Mouse (Mus musculus) ES-E14 (cell line): ENCODE data around the gene Tmem117. TPM values are rescaled to one million over a fixed set of nuclear protein-coding genes. Genes with fewer than 3 reads are reported as not detected.

Experiments
- DNase-seq: peaks from one replicate; pipeline ENCODE4 v3.0.0-alpha.2; 2013; ENCODE audit warnings: low read depth, low spot score
- H3K27ac ChIP-seq: 2 replicates; pipeline ENCODE4 v1.5.1; 2012; ENCODE audit warnings: low read depth, mild to moderate bottlenecking, low read length, moderate library complexity, mixed read lengths; ENCODE audit not compliant: poor library complexity, insufficient read depth, severe bottlenecking
- H3K36me3 ChIP-seq: 2 replicates; pipeline ENCODE4 v1.6.1; 2012; ENCODE audit warnings: mild to moderate bottlenecking, low read length, moderate library complexity, mixed read lengths; ENCODE audit not compliant: control insufficient read depth, poor library complexity, insufficient read depth, severe bottlenecking
- H3K4me1 ChIP-seq, 2 experiments: fragments of 150-350 bp in 1 of 2; sonication (generic) in 1 of 2; 2 replicates each; pipeline ENCODE4 v1.6.1; 2012; ENCODE audit warnings: low read length in 2 of 2, mild to moderate bottlenecking in 1 of 2, mixed read lengths in 1 of 2; ENCODE audit not compliant: control insufficient read depth in 2 of 2, insufficient read depth in 2 of 2, poor library complexity in 1 of 2
- H3K4me3 ChIP-seq, 2 experiments: fragments of 150-350 bp in 1 of 2; sonication (generic) in 1 of 2; 2 replicates each; pipeline ENCODE4 v1.5.1; 2012; ENCODE audit warnings: low read length in 2 of 2, low read depth in 1 of 2, mild to moderate bottlenecking in 1 of 2, mixed read lengths in 1 of 2; ENCODE audit not compliant: insufficient read depth in 1 of 2, poor library complexity in 1 of 2, severe bottlenecking in 1 of 2
- H3K9ac ChIP-seq: 2 replicates; pipeline ENCODE4 v1.6.1; 2012; ENCODE audit warnings: low read depth, mild to moderate bottlenecking, low read length, mixed read lengths; ENCODE audit not compliant: poor library complexity, insufficient read depth, severe bottlenecking
- H3K9me3 ChIP-seq: fragments of 150-350 bp; sonication (generic); 2 replicates; pipeline ENCODE4 v1.6.1; 2012; ENCODE audit warnings: low read depth, mild to moderate bottlenecking, low read length; ENCODE audit not compliant: control insufficient read depth, insufficient read depth
- CHD2 ChIP-seq: IDR thresholded peaks from 2 replicates; pipeline ENCODE4 v1.6.1; 2014; ENCODE audit warnings: mild to moderate bottlenecking, low read depth, low read length, inconsistent platforms
- HCFC1 ChIP-seq: IDR thresholded peaks from 2 replicates; pipeline ENCODE4 v1.6.1; 2012; ENCODE audit warnings: low read length, inconsistent platforms, borderline replicate concordance; ENCODE audit not compliant: insufficient read depth
- MAFK ChIP-seq: IDR thresholded peaks from 2 replicates; pipeline ENCODE4 v1.6.1; 2014; ENCODE audit warnings: mild to moderate bottlenecking, low read depth, low read length, inconsistent platforms; ENCODE audit not compliant: insufficient read depth
- ZC3H11A ChIP-seq: IDR thresholded peaks from 2 replicates; pipeline ENCODE4 v1.6.1; 2012; ENCODE audit warnings: low read depth, mild to moderate bottlenecking, inconsistent platforms, low read length, borderline replicate concordance
- ZNF384 ChIP-seq: IDR thresholded peaks from 2 replicates; pipeline ENCODE4 v1.6.1; 2012; ENCODE audit warnings: low read depth, low read length, inconsistent platforms
- in situ Hi-C, 2 experiments: fragments of 600-800 bp; cut with MboI; formaldehyde crosslinking; loops; one replicate each; pipeline ENCODE4 v1.15.1; 2025; ENCODE audit warnings: low sequenced_read_pairs in 2 of 2, inconsistent platforms in 1 of 2; ENCODE audit not compliant: unreplicated experiment in 2 of 2
- total RNA-seq: library from RNA; depleted of rRNA; stranded (reverse); fragments of 300-350 nt; gene quantifications from 2 replicates; pipeline ENCODE4 v1.2.3, GENCODE M21; 2012

Gene Tmem117
- total RNA-seq, 1 experiment = 0.71 TPM

DNA sequence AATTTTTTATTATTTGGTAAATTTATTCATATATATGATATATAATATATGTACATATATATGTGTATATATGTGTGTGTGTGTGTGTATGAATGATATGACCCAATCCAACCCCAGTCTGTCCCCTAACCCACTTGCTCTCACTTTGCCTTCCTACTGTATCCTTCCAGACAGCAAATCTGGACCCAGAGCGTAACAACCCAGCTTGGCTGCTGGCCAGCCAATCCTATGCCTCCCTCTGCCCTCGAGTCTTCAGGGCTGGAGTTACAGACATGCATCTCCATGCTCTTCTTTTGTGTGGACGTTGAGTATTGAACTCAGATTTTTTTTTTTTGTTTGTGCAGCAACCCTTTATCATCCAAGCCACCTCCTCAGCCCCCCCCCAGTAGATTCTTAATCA, 304.4 kb downstream of the Tmem117 start:
- in situ Hi-C loops = no loop called here
- no peak for DNase-seq
- H3K4me3 ChIP-seq = no peak overlapping the region
- H3K4me1 ChIP-seq = no peaks in the 10 kb centered on the region
- H3K36me3 ChIP-seq = no peaks in the 10 kb centered on the region
- H3K9ac ChIP-seq = no peak overlapping the region
- no peak for TF ChIP-seq ZC3H11A
- no peak for TF ChIP-seq HCFC1
- TF ChIP-seq ZNF384 = no peak
- TF ChIP-seq CHD2 = no peak
- TF ChIP-seq MAFK = no peak
- H3K9me3 ChIP-seq = no peaks in the 10 kb centered on the region
- no peak overlapping the region for H3K27ac ChIP-seq

DNA sequence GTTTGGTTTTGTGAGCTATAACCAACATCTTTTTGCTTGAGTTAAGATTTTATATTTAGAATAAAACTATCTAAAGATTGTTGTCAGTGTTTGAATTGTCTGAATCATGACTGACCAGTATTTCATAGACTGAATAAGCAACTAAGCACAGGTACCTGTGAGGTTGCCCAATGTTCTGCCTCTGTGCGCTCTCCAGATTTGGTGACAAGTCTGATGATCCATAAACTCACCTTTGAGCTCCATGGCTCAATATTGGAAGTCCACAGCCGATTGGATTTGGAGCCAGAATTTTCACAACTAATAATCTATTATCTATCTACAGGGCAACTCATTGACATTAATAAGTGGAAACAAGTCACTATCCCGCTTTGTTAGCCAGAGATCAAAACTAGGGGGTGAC, 312.9 kb downstream of the Tmem117 start:
- Histone ChIP-seq H3K27ac (no peak overlapping the region), H3K9me3 (no peaks in the 10 kb centered on the region), H3K4me3 (no peak overlapping the region), H3K4me1 (no peaks in the 10 kb centered on the region), H3K36me3 (no peaks in the 10 kb centered on the region), H3K9ac (no peak overlapping the region)
- in situ Hi-C loops = no loop called here
- TF ChIP-seq HCFC1 (no peak), CHD2 (no peak), MAFK (no peak), ZNF384 (no peak), ZC3H11A (no peak)
- no peak for DNase-seq

DNA sequence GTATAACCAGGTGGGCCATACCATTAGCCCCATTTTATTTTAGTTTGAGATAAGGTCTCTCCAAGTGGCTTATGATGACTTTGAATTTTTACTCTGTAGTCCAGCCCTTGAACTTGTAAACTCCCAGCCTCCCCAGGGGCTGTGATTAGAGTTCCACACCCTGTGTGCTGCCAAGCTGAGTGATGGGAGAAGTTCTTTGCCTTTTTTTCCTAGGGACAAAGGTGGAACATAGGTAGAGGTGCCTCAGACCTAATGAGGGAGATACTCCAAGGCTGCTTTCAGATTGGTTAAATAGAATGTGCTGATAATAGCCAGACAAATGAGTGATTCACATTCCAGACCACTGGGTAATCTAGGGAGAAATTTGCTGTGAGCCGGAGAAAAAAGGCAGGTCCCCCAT, 313.4 kb downstream of the Tmem117 start:
- Histone ChIP-seq H3K9ac (no peak overlapping the region), H3K36me3 (no peaks in the 10 kb centered on the region), H3K4me1 (no peaks in the 10 kb centered on the region), H3K27ac (no peak overlapping the region), H3K9me3 (no peaks in the 10 kb centered on the region), H3K4me3 (no peak overlapping the region)
- TF ChIP-seq ZNF384 (no peak), ZC3H11A (no peak), CHD2 (no peak), HCFC1 (no peak), MAFK (no peak)
- in situ Hi-C loops = no loop called here
- DNase-seq = no peak

DNA sequence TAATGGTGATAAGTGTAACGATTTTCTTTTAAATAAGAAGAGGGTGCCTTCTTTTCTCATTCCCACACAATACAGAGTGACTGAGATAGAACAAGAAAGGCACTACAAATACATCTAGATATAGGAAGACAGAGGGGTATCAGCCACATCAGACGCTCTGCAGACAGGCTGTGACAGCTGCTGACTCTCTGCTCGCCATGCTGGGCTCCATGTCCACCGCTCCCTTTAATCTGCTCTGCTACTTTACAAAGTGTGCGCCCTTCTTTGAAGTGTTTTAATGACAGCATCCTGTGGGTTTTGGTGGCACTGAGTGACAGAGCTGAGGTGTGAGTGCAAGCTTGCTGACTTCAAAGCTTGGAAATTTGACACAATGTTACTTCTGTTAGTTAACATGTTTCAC, 314.9 kb downstream of the Tmem117 start:
- in situ Hi-C loops = no loop called here
- no peak for TF ChIP-seq ZC3H11A
- Histone ChIP-seq H3K36me3 (no peaks in the 10 kb centered on the region), H3K27ac (no peak overlapping the region), H3K4me1 (no peaks in the 10 kb centered on the region), H3K9ac (no peak overlapping the region), H3K4me3 (no peak overlapping the region), H3K9me3 (no peaks in the 10 kb centered on the region)
- no peak for DNase-seq

DNA sequence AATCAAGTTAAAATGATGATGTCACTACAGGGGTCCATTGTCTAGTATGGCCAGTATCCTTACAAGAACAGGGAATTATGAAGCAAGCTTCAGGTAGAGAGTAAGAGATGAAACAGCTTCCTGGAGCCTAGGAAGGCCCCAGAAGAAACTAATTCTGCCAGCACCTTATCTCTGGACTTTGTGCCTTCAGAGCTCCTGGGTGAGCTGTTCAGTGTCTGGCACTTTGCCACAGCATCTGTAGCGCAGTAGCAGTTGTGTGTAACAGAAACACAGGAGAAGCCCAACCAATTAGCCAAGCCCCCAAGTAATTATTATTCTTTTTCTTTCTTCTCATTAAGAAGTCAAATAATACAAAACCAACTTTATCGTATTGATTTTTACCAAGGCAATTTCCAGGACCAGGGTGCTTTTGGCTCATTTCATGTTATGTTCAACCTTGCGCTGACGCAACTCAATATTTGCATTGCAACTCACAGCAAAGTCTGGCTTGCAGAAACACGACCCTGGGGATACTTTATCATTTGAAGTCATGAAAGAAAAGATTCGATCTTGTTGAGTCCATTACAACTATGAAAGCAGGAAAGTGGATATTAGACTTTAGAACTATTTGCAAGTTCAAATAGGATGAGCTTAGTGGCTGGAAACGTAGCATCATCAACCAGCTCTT, 322.5 kb downstream of the Tmem117 start:
- Histone ChIP-seq H3K9ac (no peak overlapping the region), H3K4me3 (no peak overlapping the region), H3K4me1 (no peaks in the 10 kb centered on the region), H3K36me3 (no peaks in the 10 kb centered on the region), H3K27ac (no peak overlapping the region), H3K9me3 (no peaks in the 10 kb centered on the region)
- no peak for DNase-seq
- TF ChIP-seq HCFC1 (no peak), ZNF384 (no peak), MAFK (no peak)
- in situ Hi-C loops = no loop called here
